Mouse (Mus musculus): Measurements from ENCODE around the gene Rpl11. TPM values are rescaled to one million over a fixed set of nuclear protein-coding genes. Genes with fewer than 3 reads are reported as not detected.

The Rpl11 gene
- total RNA-seq, 2 experiments from 2014 or later: 996 to 1,580 TPM

- ATAC-seq (replicated peaks; ENCODE audit: poor library complexity): no peak
Observed at GRCm38 (mm10) chr4:136028689-136029088, 24.5 kb downstream of the Rpl11 start.

GRCm38 (mm10) chr4:136028132-136028564 is 25.1 kb downstream of the Rpl11 start:
- ATAC-seq (replicated peaks; ENCODE audit: poor library complexity): peak; percentile 30

DNA sequence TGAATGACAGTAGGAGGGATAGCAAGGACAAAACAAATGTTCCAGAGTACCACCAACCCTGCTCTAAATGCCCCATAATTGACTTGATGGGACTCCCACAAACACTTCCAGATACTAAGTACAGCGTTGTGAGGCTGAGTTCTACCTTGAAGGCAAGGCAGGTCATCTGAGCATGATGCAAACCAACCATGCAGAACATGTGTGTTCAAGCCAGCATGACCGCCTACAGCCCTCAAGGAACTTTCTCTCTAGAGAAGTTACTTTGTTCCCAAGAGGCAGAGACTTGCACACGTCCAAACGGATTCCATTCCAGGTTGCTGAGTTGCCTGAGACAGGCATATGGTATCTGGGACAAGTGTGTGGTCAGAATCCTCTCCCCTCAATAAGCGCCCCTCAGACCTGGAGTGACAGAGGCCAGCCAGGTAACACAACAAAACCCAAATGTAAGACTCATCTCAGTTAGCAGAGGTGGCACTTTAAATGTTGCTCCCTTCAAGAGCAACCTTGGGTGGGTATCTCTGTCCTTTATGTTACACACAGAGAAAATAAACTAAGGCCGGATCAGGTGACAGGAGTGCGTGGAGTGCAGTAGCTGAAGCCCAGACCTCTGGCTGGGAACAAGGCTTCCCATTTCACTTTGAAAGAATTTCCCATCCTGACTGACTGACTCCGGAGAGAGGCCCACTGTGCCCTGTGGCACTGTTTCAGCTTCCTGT is 25.7 kb downstream of the Rpl11 start:
- ATAC-seq (replicated peaks; ENCODE audit: poor library complexity): no peak

GRCm38 (mm10) chr4:136025350-136025749 is 27.9 kb downstream of the Rpl11 start:
- no peak for ATAC-seq (replicated peaks; ENCODE audit: poor library complexity)

- ATAC-seq (replicated peaks; ENCODE audit: poor library complexity): no peak
Observed at GRCm38 (mm10) chr4:136022924-136023323, 30.3 kb downstream of the Rpl11 start.

DNA sequence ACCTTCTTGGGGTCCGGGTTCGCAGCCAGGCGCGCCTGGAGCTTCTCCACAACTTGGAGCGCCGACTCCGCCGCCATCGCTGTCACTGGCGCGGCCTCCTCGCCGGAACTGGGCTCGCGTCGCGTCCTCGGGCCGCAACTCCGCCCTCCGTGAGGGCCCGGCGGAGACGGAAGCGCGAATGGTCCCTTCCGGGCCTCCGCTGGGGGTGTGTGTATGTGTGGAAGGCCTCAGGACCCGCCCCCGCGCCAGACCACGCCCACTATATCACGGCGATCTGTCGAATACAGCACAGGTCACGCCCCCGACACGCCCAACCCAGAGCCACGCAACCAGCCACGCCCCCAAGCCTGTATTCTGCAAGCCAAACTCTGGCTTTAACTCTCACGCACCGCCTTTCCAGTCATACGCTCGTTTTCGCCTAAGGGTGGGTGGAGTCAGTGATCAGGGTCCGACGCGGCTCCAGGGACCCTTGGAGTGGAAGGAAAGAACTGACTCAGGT is 31.6 kb downstream of the Rpl11 start, which contains the start of gene Eloa:
Gene Eloa (minus strand): TSS at position 215 of the 499 bp plus-strand sequence.
- peak; percentile 99 for ATAC-seq (replicated peaks; ENCODE audit: poor library complexity)

DNA sequence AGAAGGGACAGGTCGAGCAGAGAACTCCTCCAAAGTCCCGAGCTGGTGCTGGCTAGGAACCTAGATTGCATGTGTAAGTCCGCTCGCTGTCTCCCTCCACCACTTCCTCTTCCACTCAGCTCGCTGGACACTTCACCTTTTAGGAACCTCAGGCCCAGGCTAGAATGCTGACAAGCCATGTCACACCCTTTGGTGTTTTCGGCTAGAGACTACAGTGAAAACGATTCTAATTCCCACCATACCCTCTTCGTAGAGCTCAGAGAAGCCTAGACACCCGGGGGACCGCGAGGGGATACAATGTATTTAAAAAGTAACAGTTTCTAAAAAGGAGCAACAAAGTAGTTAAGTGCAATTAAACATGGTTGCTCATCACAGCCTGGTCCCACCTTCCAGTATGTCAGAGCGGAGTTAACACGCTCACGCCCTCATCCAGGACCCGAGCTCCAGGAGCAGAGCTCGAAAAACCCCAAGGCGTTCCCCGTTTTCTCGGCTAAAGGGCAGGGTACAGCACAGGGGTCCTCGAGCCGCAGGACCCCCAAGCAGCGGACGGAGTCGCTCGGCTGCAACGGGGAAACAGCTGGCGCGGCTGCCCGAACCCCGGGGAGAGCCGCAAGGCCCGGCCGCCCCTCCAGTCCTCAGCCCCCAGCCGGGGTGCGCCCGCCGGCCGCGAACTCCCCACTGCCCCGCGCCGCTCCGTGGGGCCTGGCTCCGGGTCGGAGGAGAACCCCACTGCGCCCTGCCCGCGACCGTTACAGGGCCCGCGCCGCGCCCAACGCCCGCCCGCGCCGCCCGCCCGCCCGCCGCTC is 32.3 kb downstream of the Rpl11 start:
- ATAC-seq (replicated peaks; ENCODE audit: poor library complexity): peak; percentile 43; the same call in 1 of the 2 replicates

DNA sequence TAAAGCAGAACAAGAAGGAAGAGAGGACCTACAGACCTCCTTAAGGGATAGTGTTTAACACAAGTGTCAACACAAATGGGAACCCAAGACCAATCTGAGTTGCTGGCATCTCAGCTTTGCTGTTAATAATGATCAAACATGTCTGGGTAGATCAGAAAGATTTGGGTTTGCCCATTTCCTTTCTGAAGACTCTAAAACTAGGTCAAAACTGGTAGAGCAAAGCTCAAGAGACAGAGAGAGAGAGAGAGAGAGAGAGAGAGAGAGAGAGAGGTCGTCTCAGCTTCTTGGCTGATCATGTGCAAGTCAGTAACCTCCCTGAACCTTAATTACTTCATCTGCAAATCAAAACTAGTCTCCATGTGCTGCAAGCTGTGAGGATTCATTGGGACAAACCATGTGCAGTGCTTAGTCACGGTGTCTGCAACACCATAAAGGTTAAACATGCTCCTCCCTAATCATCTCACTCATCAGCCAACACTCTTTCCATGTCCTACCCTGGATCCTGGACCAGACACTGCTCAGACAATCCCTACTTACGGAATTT is 37.1 kb downstream of the Rpl11 start:
- ATAC-seq (replicated peaks; ENCODE audit: poor library complexity): no peak

- no peak for ATAC-seq (replicated peaks; ENCODE audit: poor library complexity)
Observed at GRCm38 (mm10) chr4:136010586-136010985, 42.6 kb downstream of the Rpl11 start.

GRCm38 (mm10) chr4:136008782-136009447 is 44.3 kb downstream of the Rpl11 start:
- ATAC-seq (replicated peaks; ENCODE audit: poor library complexity): no peak

DNA sequence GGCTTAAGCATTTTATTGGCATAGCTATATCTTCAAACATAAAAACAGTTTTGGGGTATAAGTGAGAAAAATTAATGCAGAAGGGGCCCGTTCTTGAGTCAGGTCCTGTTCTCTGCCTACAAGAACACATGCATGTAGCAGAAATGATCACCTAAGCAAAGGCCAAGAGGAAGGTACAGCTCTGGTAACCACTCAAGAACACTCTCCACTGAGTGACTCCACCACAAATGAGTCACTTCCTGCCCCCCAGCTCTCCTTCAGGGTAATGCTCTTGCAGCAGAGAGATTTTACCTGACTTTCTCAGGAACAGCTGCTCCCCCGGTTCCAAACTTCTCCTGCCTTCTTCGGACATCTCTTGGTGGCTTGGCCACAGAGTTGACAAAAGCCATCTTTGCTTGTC is 46.4 kb downstream of the Rpl11 start:
- no peak for ATAC-seq (replicated peaks; ENCODE audit: poor library complexity)

DNA sequence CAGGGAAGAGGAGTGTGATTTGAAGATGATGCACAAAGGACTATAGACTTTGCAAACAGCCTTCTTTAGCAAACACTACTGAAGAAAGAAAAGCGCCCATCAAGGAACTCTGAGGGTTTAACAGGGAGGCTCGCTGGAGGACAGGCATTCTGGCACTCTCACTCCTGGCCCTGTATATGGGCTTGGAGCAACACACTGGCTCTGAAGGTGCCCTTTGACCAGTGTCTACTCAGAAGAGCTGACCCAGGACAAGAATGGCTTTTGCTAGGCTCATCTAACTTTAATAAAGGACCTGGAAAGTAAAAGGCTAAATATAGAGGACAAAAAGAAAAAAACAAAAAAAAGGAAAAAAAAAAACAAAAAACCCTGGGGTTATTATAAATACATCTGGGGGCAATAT is 48.3 kb downstream of the Rpl11 start:
- ATAC-seq (replicated peaks; ENCODE audit: poor library complexity): no peak

GRCm38 (mm10) chr4:136004107-136004675 is 49.0 kb downstream of the Rpl11 start:
- peak; percentile 63; the same call in 1 of the 2 replicates for ATAC-seq (replicated peaks; ENCODE audit: poor library complexity)

GRCm38 (mm10) chr4:135995118-135995517 is 58.1 kb downstream of the Rpl11 start:
- ATAC-seq (replicated peaks; ENCODE audit: poor library complexity): no peak

DNA sequence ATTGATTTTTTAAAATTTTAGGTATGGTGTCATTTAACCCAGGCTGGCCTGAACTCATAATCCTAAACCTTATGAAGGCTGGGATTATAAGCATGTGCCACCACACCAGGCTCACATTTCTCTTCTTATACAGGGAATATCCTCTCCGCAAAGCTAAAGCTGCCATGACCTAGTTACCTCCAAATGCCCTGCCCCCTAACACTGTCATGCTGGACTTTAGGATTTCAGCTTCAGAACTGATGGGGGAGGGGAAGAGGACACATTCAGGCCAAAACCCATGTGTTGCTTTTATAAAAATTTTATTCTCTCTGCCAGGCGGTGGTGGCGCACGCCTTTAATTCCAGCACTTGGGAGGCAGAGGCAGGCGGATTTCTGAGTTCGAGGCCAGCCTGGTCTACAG is 59.3 kb downstream of the Rpl11 start:
- no peak for ATAC-seq (replicated peaks; ENCODE audit: poor library complexity)

DNA sequence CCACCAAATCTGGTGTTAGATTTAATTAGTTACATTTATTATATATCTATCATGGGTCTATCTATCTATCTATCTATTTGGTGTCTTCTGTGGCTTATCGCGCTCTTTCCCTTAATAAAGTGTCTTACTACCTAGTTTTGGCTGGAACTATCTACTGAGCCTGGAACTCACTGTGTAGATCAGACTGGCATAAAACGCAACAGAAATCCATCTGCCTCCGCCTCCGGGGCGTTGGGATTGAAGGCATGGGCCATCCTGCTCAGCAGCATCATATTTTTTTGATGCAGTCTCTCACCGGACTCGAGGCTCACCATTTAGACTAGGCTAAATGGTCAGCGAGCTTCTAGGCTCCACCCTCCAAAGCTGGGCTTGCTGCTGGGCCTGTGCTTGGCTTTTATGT is 65.5 kb downstream of the Rpl11 start:
- no peak for ATAC-seq (replicated peaks; ENCODE audit: poor library complexity)

GRCm38 (mm10) chr4:135986943-135987710 is 66.1 kb downstream of the Rpl11 start, which contains the start of gene Pithd1:
TSS of gene Pithd1 (minus strand) at chr4:135987264.
- peak; percentile 74 for ATAC-seq (replicated peaks; ENCODE audit: poor library complexity)

DNA sequence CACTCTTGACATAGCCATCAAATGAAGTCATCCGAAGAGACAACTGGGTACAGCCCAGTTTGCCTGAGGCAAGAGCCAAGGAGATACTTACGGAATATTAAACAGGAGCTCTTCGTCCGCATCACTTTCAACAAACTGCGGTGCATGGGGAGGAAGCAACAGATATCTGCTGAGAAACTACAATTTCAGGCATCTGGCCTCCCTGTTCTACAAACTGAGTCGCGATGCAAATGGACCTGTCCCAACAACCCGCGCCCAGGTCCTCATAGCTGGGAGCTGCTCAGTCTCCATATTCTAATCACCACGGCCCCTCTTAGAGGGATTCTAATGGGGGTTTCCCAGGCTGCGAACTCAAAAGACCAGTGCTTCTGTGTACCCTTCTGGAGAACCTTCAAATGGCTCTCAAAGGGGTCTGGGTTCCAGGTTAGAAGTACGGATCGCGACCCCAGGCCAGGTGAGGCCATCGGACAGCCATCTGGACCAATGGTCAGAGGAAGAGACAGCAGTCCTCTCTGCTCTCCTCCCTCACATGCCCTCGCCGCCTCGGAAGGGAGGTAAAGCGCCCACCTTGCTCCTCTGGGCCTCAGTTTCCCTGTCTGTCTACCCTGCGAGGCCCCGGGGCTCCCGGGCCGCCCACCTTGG is 66.8 kb downstream of the Rpl11 start:
- no peak for ATAC-seq (replicated peaks; ENCODE audit: poor library complexity)

GRCm38 (mm10) chr4:135985769-135986168 is 67.5 kb downstream of the Rpl11 start:
- ATAC-seq (replicated peaks; ENCODE audit: poor library complexity): no peak
